Mouse (Mus musculus) lung, postnatal 0 days (tissue): ENCODE data around the gene Acd. TPM values are rescaled to one million over a fixed set of nuclear protein-coding genes. Genes with fewer than 3 reads are reported as not detected.
A peak's percentile ranks its signal among the peaks of the same experiment; 100 is the strongest.

ENCODE experiments used
- ATAC-seq: fragments of 200-750 bp; cut with Nextera tagmentation; 2 replicates; pipeline ENCODE4 v1.8.0; 2017; ENCODE audit warnings: moderate library complexity
- DNase-seq: peaks from one replicate; pipeline ENCODE4 v3.0.0-alpha.2; 2016; ENCODE audit warnings: low spot score
- H3K27ac ChIP-seq: fragments of 300-500 bp; sonication (generic); 2 replicates; pipeline ENCODE4 v1.5.1; 2014; ENCODE audit warnings: antibody characterized with exemption, mild to moderate bottlenecking, low read length, mixed read lengths
- H3K27me3 ChIP-seq: fragments of 300-500 bp; sonication (generic); replicated peaks from 2 replicates; pipeline ENCODE4 v1.6.1; 2014; ENCODE audit warnings: low read length, mixed read lengths; ENCODE audit not compliant: insufficient read depth
- H3K36me3 ChIP-seq: fragments of 300-500 bp; sonication (generic); 2 replicates; pipeline ENCODE4 v1.6.1; 2014; ENCODE audit warnings: low read length, mixed read lengths; ENCODE audit not compliant: insufficient read depth
- H3K4me1 ChIP-seq: fragments of 300-500 bp; sonication (generic); 2 replicates; pipeline ENCODE4 v1.6.1; 2014; ENCODE audit warnings: antibody characterized with exemption, low read depth, low read length, mixed read lengths; ENCODE audit not compliant: insufficient read depth
- H3K4me2 ChIP-seq: fragments of 300-500 bp; sonication (generic); replicated peaks from 2 replicates; pipeline ENCODE4 v1.6.1; 2014; ENCODE audit warnings: low read depth, mild to moderate bottlenecking, low read length, moderate library complexity, mixed read lengths
- H3K4me3 ChIP-seq: fragments of 300-500 bp; sonication (generic); 2 replicates; pipeline ENCODE4 v1.5.1; 2014; ENCODE audit warnings: low read depth, low read length
- H3K9ac ChIP-seq: fragments of 300-500 bp; sonication (generic); replicated peaks from 2 replicates; pipeline ENCODE4 v1.6.1; 2014; ENCODE audit warnings: low read depth, mild to moderate bottlenecking
- H3K9me3 ChIP-seq: fragments of 300-500 bp; sonication (generic); 2 replicates; pipeline ENCODE4 v1.6.1; 2016; ENCODE audit warnings: low read length, mixed read lengths
- CTCF ChIP-seq: IDR thresholded peaks from 2 replicates; pipeline ENCODE4 v1.5.1; 2016; ENCODE audit warnings: antibody characterized with exemption, mild to moderate bottlenecking
- EP300 ChIP-seq: IDR thresholded peaks from 2 replicates; pipeline ENCODE4 v1.6.1; 2016; ENCODE audit warnings: antibody characterized with exemption, mild to moderate bottlenecking, control low read depth
- WGBS: fragments of 180-500 bp; shearing (Covaris S2); extraction: QIAGEN DNeasy Blood & Tissue Kit; methylation state at CpG from one replicate; pipeline ENCODE4 v1.1.7; 2014; 5-methylcytosine and 5-hydroxymethylcytosine counted together
- polyA plus RNA-seq: library from polyadenylated mRNA; unstranded; fragments of >200 nt; fragmentation: Nextera tagmentation; extraction: Ambion mirVana; gene quantifications from 2 replicates; pipeline ENCODE4 v1.2.1, GENCODE M21; 2015

Acd gene
- polyA plus RNA-seq, 1 experiment from 2014 or later = 45.8 TPM

DNA sequence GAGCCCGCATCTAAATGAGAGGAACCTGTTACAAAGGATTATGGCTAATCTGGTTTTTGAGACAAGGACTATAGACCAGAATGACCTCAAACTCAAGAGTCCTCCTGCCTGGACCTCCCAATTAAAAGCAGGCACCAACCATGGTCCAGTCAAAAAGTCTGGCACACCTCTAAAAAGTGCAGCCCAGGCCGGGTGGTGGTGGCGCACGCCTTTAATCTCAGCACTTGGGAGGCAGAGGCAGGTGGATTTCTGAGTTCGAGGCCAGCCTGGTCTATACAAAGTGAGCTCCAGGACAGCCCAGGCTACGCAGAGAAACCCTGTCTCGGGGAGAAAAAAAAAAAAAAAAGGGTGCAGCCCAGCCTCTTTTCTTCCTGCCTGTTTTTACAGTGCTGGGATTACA, 15.6 kb downstream of the Acd start:
- no peak for TF ChIP-seq CTCF
- no peak for TF ChIP-seq EP300
- H3K9me3 ChIP-seq = no peaks in the 10 kb centered on the region
- H3K4me2 ChIP-seq = no peak overlapping the region
- H3K4me1 ChIP-seq = no peaks in the 10 kb centered on the region
- H3K27ac ChIP-seq = no peak overlapping the region
- H3K4me3 ChIP-seq = no peak overlapping the region
- no peak overlapping the region for H3K9ac ChIP-seq
- H3K27me3 ChIP-seq = no peaks in the 10 kb centered on the region
- DNase-seq (no peak), ATAC-seq (no peak)
- H3K36me3 ChIP-seq = peaks cover 24% of the 10 kb centered on the region
- WGBS = 71% methylated on average over 7 of the region's 7 CpGs

GRCm38 (mm10) chr8:105677891-105678290, 23.0 kb downstream of the Acd start:
- H3K27ac ChIP-seq = no peak overlapping the region
- peaks cover 67% of the 10 kb centered on the region for H3K36me3 ChIP-seq
- H3K4me3 ChIP-seq = no peak overlapping the region
- ATAC-seq (no peak), DNase-seq (no peak)
- no peaks in the 10 kb centered on the region for H3K27me3 ChIP-seq
- no peak for TF ChIP-seq EP300
- TF ChIP-seq CTCF = peak; percentile 38
- WGBS = 79% methylated on average over 1 of the region's 1 CpGs
- no peaks in the 10 kb centered on the region for H3K4me1 ChIP-seq
- H3K9me3 ChIP-seq = no peaks in the 10 kb centered on the region
- H3K4me2 ChIP-seq = no peak overlapping the region
- H3K9ac ChIP-seq = no peak overlapping the region

GRCm38 (mm10) chr8:105661167-105661566, 39.7 kb downstream of the Acd start:
- no peak overlapping the region for H3K27ac ChIP-seq
- ATAC-seq (peak; percentile 62), DNase-seq (peak; percentile 81)
- no peaks in the 10 kb centered on the region for H3K9me3 ChIP-seq
- no peak overlapping the region for H3K4me3 ChIP-seq
- H3K4me2 ChIP-seq = no peak overlapping the region
- peak; percentile 73 for TF ChIP-seq CTCF
- no peak for TF ChIP-seq EP300
- no peak overlapping the region for H3K9ac ChIP-seq
- no peaks in the 10 kb centered on the region for H3K4me1 ChIP-seq
- H3K27me3 ChIP-seq = no peaks in the 10 kb centered on the region
- peaks cover 21% of the 10 kb centered on the region; the same call in 1 of the 2 replicates for H3K36me3 ChIP-seq
- 63% methylated on average over 3 of the region's 3 CpGs for WGBS

- TF ChIP-seq CTCF = no peak
- no peak for TF ChIP-seq EP300
- DNase-seq (no peak), ATAC-seq (no peak)
- H3K36me3 ChIP-seq = no peaks in the 10 kb centered on the region
- no peak overlapping the region for H3K4me3 ChIP-seq
- no peak overlapping the region for H3K9ac ChIP-seq
- H3K27ac ChIP-seq = no peak overlapping the region
- H3K27me3 ChIP-seq = no peaks in the 10 kb centered on the region
- H3K4me1 ChIP-seq = no peaks in the 10 kb centered on the region
- no peak overlapping the region for H3K4me2 ChIP-seq
- no peaks in the 10 kb centered on the region for H3K9me3 ChIP-seq
Observed at GRCm38 (mm10) chr8:105657641-105658040, 43.3 kb downstream of the Acd start.

GRCm38 (mm10) chr8:105648929-105649328, 52.0 kb downstream of the Acd start:
- DNase-seq (no peak), ATAC-seq (no peak)
- Histone ChIP-seq H3K27ac (no peak overlapping the region), H3K9me3 (no peaks in the 10 kb centered on the region), H3K4me3 (no peak overlapping the region), H3K4me2 (no peak overlapping the region), H3K36me3 (no peaks in the 10 kb centered on the region), H3K4me1 (no peaks in the 10 kb centered on the region), H3K27me3 (no peaks in the 10 kb centered on the region), H3K9ac (no peak overlapping the region)
- 88% methylated on average over 1 of the region's 1 CpGs for WGBS
- TF ChIP-seq EP300 (no peak), CTCF (no peak)

Other genes with a start within 250 kb of the Acd start
- gene Tppp3, start 229.6 kb downstream of the Acd start, polyA plus RNA-seq = 675 and 696 TPM in 2 replicates
- 40.6 and 41.7 TPM in 2 replicates for gene Zdhhc1, start 204.2 kb downstream of the Acd start, polyA plus RNA-seq
- 1.8 and 2.9 TPM in 2 replicates for gene Hsd11b2, start 182.3 kb downstream of the Acd start, polyA plus RNA-seq
- 141 and 146 TPM in 2 replicates for gene Atp6v0d1, start 135.1 kb downstream of the Acd start, polyA plus RNA-seq
- 25.5 and 28.5 TPM in 2 replicates for gene Ripor1, start 95.8 kb downstream of the Acd start, polyA plus RNA-seq
- 71.3 and 73.6 TPM in 2 replicates for gene Ctcf, start 64.5 kb downstream of the Acd start, polyA plus RNA-seq
- gene Agrp, start 63.7 kb downstream of the Acd start, polyA plus RNA-seq = 0.44 and 0.75 TPM in 2 replicates
- 0.26 and 0.35 TPM in 2 replicates for gene Carmil2, start 14.8 kb downstream of the Acd start, polyA plus RNA-seq
- 14.8 and 16.6 TPM in 2 replicates for gene Pard6a, start within 50 bp of the Acd start, polyA plus RNA-seq
- gene 4933405L10Rik, start 6.6 kb upstream of the Acd start, polyA plus RNA-seq = not detected in 2 replicates
- 8.2 and 8.7 TPM in 2 replicates for gene Enkd1, start 7.1 kb upstream of the Acd start, polyA plus RNA-seq
- gene Gfod2, start 57.6 kb upstream of the Acd start, polyA plus RNA-seq = 19.5 and 24.4 TPM in 2 replicates
- gene Ranbp10, start 126.2 kb upstream of the Acd start, polyA plus RNA-seq = 10.5 and 10.9 TPM in 2 replicates
- 2.9 and 3.7 TPM in 2 replicates for gene Tsnaxip1, start 126.6 kb upstream of the Acd start, polyA plus RNA-seq
- gene Cenpt, start 152.2 kb upstream of the Acd start, polyA plus RNA-seq = 14.3 and 15.9 TPM in 2 replicates
- 46.3 and 50.1 TPM in 2 replicates for gene Thap11, start 154.0 kb upstream of the Acd start, polyA plus RNA-seq
- gene Nutf2, start 159.5 kb upstream of the Acd start, polyA plus RNA-seq = 82.3 and 97.4 TPM in 2 replicates
- gene Edc4, start 179.8 kb upstream of the Acd start, polyA plus RNA-seq = 17.4 and 19.8 TPM in 2 replicates
- 0.27 and 0.48 TPM in 2 replicates for gene Nrn1l, start 192.5 kb upstream of the Acd start, polyA plus RNA-seq
- gene Pskh1, start 199.3 kb upstream of the Acd start, polyA plus RNA-seq = 19.0 and 21.5 TPM in 2 replicates
- 0.42 and 0.54 TPM in 2 replicates for gene Ctrl, start 232.8 kb upstream of the Acd start, polyA plus RNA-seq
- gene Psmb10, start 237.3 kb upstream of the Acd start, polyA plus RNA-seq = 75.9 and 77.2 TPM in 2 replicates
- 0.63 and 0.74 TPM in 2 replicates for gene Lcat, start 242.3 kb upstream of the Acd start, polyA plus RNA-seq